ENCODE assay signal across 11 mouse cellular contexts in genomic region chr3:38820315-38820714, GRCm38 (mm10).
A peak's percentile ranks its signal among the peaks of the same experiment; 100 is the strongest.
DNase-seq lines count a peak whose midpoint lies in the region; ATAC-seq and TF ChIP-seq lines count a peak whose summit lies in the region.
"Had no signal": no experiment of that assay in that cellular context is flagged by ENCODE, and none has a peak within 500 bp of the region (broad histone marks: within the 10 kb centered on the region; RNA-seq: fewer than 3 reads in every experiment).

No protein-coding gene starts in this region.

- H3K36me3 ChIP-seq in forebrain, embryonic 15.5 days, result no peaks in the 10 kb centered on the region
- no peaks in the 10 kb centered on the region for H3K36me3 ChIP-seq in forebrain, embryonic 11.5 days (ENCODE audit: control insufficient read depth, insufficient read depth, low read length)
- no peaks in the 10 kb centered on the region for H3K36me3 ChIP-seq in lung, embryonic 14.5 days (ENCODE audit: insufficient read depth)
- no peaks in the 10 kb centered on the region for H3K36me3 ChIP-seq in myocyte (ENCODE audit: control insufficient read depth, insufficient read depth)

- H3K9ac ChIP-seq in forebrain, embryonic 15.5 days (replicated peaks), result no peak overlapping the region
- no peak overlapping the region for H3K9ac ChIP-seq in forebrain, embryonic 11.5 days (ENCODE audit: low read length)
- no peak overlapping the region for H3K9ac ChIP-seq in lung, embryonic 14.5 days

- H3K79me2 ChIP-seq in myocyte (ENCODE audit: control insufficient read depth, insufficient read depth), result no peaks in the 10 kb centered on the region

- H3K4me2 ChIP-seq in forebrain, embryonic 15.5 days (replicated peaks), result no peak overlapping the region
- no peak overlapping the region for H3K4me2 ChIP-seq in forebrain, embryonic 11.5 days (ENCODE audit: low read depth, low read length, severe bottlenecking)
- no peak overlapping the region for H3K4me2 ChIP-seq in lung, embryonic 14.5 days
- H3K4me2 ChIP-seq in myocyte (ENCODE audit: low read depth), result peak overlapping the region; percentile 60

- no peak overlapping the region for H3ac ChIP-seq in myocyte (ENCODE audit: control insufficient read depth, insufficient read length)

- ATAC-seq in forebrain, embryonic 15.5 days (replicated peaks), result peak; percentile 57; the same call in 1 of the 2 replicates
- no peak for ATAC-seq in forebrain, embryonic 11.5 days (replicated peaks; ENCODE audit: low FRiP score)
- peak; percentile 60; the same call in 1 of the 2 replicates for ATAC-seq in lung, embryonic 14.5 days (ENCODE audit: insufficient read depth)

- H3K4me3 ChIP-seq in forebrain, embryonic 15.5 days, result no peak overlapping the region
- no peak overlapping the region for H3K4me3 ChIP-seq in forebrain, embryonic 11.5 days (ENCODE audit: low read depth, low read length)
- H3K4me3 ChIP-seq in lung, embryonic 14.5 days (ENCODE audit: low read depth, low read length), result no peak overlapping the region
- H3K4me3 ChIP-seq in myocyte, result no peak overlapping the region

- 88% methylated on average over 7 of the region's 7 CpGs for whole genome bisulfite sequencing in forebrain, embryonic 15.5 days
- WGBS in forebrain, embryonic 11.5 days, result 93% methylated on average over 7 of the region's 7 CpGs
- 77% methylated on average over 7 of the region's 7 CpGs for WGBS in lung, embryonic 14.5 days

- TF ChIP-seq CTCF in lung, embryonic 14.5 days (IDR thresholded peaks at IDR 0.05; ENCODE audit: low read depth), result no peak

- no peak for TF ChIP-seq POLR2A in myocyte (IDR thresholded peaks at IDR 0.05; ENCODE audit: insufficient read length, low read depth)

- no peak for DNase-seq in forebrain, embryonic 11.5 days (ENCODE audit: low spot score)
- no peak for DNase-seq in lung, embryonic 14.5 days
- no peak for DNase-seq in lung, postnatal 25 days (ENCODE audit: low spot score)
- DNase-seq in gastrocnemius, postnatal 25 days, result peak; percentile 43
- no peak for DNase-seq in adrenal gland, adult 8-10 months
- DNase-seq in urinary bladder, postnatal 14 days (ENCODE audit: low spot score), result no peak
- DNase-seq: cerebellum, adult 9-10 months; kidney, postnatal 14 days; lung, adult 2 months had no signal

- H3K27me3 ChIP-seq in forebrain, embryonic 15.5 days, result no peaks in the 10 kb centered on the region
- no peaks in the 10 kb centered on the region for H3K27me3 ChIP-seq in forebrain, embryonic 11.5 days (ENCODE audit: control insufficient read depth, insufficient read depth, low read length)
- no peaks in the 10 kb centered on the region for H3K27me3 ChIP-seq in lung, embryonic 14.5 days (ENCODE audit: insufficient read depth, low read length)
- no peaks in the 10 kb centered on the region for H3K27me3 ChIP-seq in myocyte (ENCODE audit: control insufficient read depth, insufficient read depth, insufficient read length)

- no peaks in the 10 kb centered on the region for H3K4me1 ChIP-seq in forebrain, embryonic 15.5 days
- peaks cover 4% of the 10 kb centered on the region; the same call in 1 of the 2 replicates for H3K4me1 ChIP-seq in forebrain, embryonic 11.5 days (replicated peaks; ENCODE audit: control insufficient read depth, insufficient read depth, low read length)
- peaks cover 8% of the 10 kb centered on the region for H3K4me1 ChIP-seq in lung, embryonic 14.5 days (ENCODE audit: insufficient read depth)

- no peak overlapping the region for H3K27ac ChIP-seq in forebrain, embryonic 15.5 days (replicated peaks)
- H3K27ac ChIP-seq in forebrain, embryonic 11.5 days (ENCODE audit: low read depth, low read length), result no peak overlapping the region
- no peak overlapping the region for H3K27ac ChIP-seq in lung, embryonic 14.5 days (ENCODE audit: low read depth)

- no peaks in the 10 kb centered on the region for H3K9me3 ChIP-seq in forebrain, embryonic 15.5 days
- no peaks in the 10 kb centered on the region for H3K9me3 ChIP-seq in forebrain, embryonic 11.5 days (ENCODE audit: control insufficient read depth, low read length)
- H3K9me3 ChIP-seq in lung, embryonic 14.5 days (ENCODE audit: low read depth, low read length), result no peaks in the 10 kb centered on the region

TF ChIP-seq in myocyte, 11 proteins besides CTCF, POLR2A, EP300 and RAD21:
- TF ChIP-seq MYOG (IDR thresholded peaks at IDR 0.05; ENCODE audit: control insufficient read depth in 1 of 3, insufficient read depth in 1 of 3, insufficient read length in 2 of 3, low read depth in 2 of 3), result no peak
- no peak for TF ChIP-seq USF1 (IDR thresholded peaks at IDR 0.05; ENCODE audit: low read depth)
- TF ChIP-seq TCF12 (IDR thresholded peaks at IDR 0.05; ENCODE audit: insufficient read depth, poor library complexity, severe bottlenecking), result no peak
- no peak for TF ChIP-seq POLR2AphosphoS2 (IDR thresholded peaks at IDR 0.05; ENCODE audit: insufficient read length, low read depth)
- TF ChIP-seq TCF3 (IDR thresholded peaks at IDR 0.05; ENCODE audit: insufficient read length, low read depth), result no peak
- no peak for TF ChIP-seq SRF (IDR thresholded peaks at IDR 0.05; ENCODE audit: control insufficient read depth, insufficient read length, low read depth)
